Mouse (Mus musculus) heart, embryonic 16.5 days (tissue): Measurements from ENCODE around the gene Flt4. TPM values are rescaled to one million over a fixed set of nuclear protein-coding genes. Genes with fewer than 3 reads are reported as not detected.
A peak's percentile ranks its signal among the peaks of the same experiment; 100 is the strongest.

Source experiments
- ATAC-seq: fragments of 200-750 bp; cut with Nextera tagmentation; replicated peaks from 2 replicates; pipeline ENCODE4 v1.8.0; 2017; ENCODE audit warnings: moderate number of reproducible peaks; ENCODE audit not compliant: insufficient read depth, low FRiP score; ENCODE audit errors: extremely low read depth
- H3K27ac ChIP-seq: fragments of 300-500 bp; sonication (generic); 2 replicates; pipeline ENCODE4 v1.5.1; 2014; ENCODE audit warnings: mild to moderate bottlenecking, low read length, control low read depth, moderate library complexity
- H3K27me3 ChIP-seq: fragments of 300-500 bp; sonication (generic); 2 replicates; pipeline ENCODE4 v1.6.1; 2014; ENCODE audit warnings: low read length, mixed read lengths; ENCODE audit not compliant: control insufficient read depth, insufficient read depth
- H3K36me3 ChIP-seq: fragments of 300-500 bp; sonication (generic); 2 replicates; pipeline ENCODE4 v1.6.1; 2014; ENCODE audit not compliant: control insufficient read depth, insufficient read depth
- H3K4me1 ChIP-seq: fragments of 300-500 bp; sonication (generic); 2 replicates; pipeline ENCODE4 v1.6.1; 2014; ENCODE audit warnings: low read length, mixed read lengths; ENCODE audit not compliant: control insufficient read depth, insufficient read depth
- H3K4me2 ChIP-seq: fragments of 300-500 bp; sonication (generic); 2 replicates; pipeline ENCODE4 v1.6.1; 2014; ENCODE audit warnings: low read depth, mild to moderate bottlenecking, control low read depth, low read length
- H3K4me3 ChIP-seq: fragments of 300-500 bp; sonication (generic); 2 replicates; pipeline ENCODE4 v1.5.1; 2014; ENCODE audit warnings: mild to moderate bottlenecking, control low read depth, low read length
- H3K9ac ChIP-seq: fragments of 300-500 bp; sonication (generic); 2 replicates; pipeline ENCODE4 v1.6.1; 2014; ENCODE audit warnings: low read length, control low read depth
- H3K9me3 ChIP-seq: fragments of 300-500 bp; sonication (generic); replicated peaks from 2 replicates; pipeline ENCODE4 v1.6.1; 2016; ENCODE audit warnings: low read length; ENCODE audit not compliant: control insufficient read depth
- WGBS: fragments of 180-500 bp; shearing (Covaris S2); extraction: QIAGEN DNeasy Blood & Tissue Kit; methylation state at CpG from one replicate; pipeline ENCODE4 v1.1.7; 2014; 5-methylcytosine and 5-hydroxymethylcytosine counted together
- polyA plus RNA-seq: library from polyadenylated mRNA; unstranded; fragments of >200 nt; fragmentation: Nextera tagmentation; extraction: Ambion mirVana; gene quantifications from 2 replicates; pipeline ENCODE4 v1.2.1, GENCODE M21; 2015

Gene Flt4
- polyA plus RNA-seq, 1 experiment from 2014 or later = 6.1 TPM

GRCm38 (mm10) chr11:49652401-49653078, 43.5 kb downstream of the Flt4 start:
- ATAC-seq = peak; percentile 59; the same call in 1 of the 2 replicates
- no peaks in the 10 kb centered on the region for H3K27me3 ChIP-seq
- no peaks in the 10 kb centered on the region for H3K36me3 ChIP-seq
- no peak overlapping the region for H3K27ac ChIP-seq
- 0 out of 2 replicates have a peak, but pooled peaks cover 3% of the 10 kb centered on the region for H3K9me3 ChIP-seq
- H3K9ac ChIP-seq = peak overlapping the region; percentile 43; the same call in 1 of the 2 replicates
- peaks cover 13% of the 10 kb centered on the region for H3K4me1 ChIP-seq
- WGBS = 21% methylated on average over 18 of the region's 19 CpGs
- peak overlapping the region; percentile 60 for H3K4me2 ChIP-seq
- peak overlapping the region; percentile 37 for H3K4me3 ChIP-seq

- no peak overlapping the region for H3K27ac ChIP-seq
- H3K4me2 ChIP-seq = peak overlapping the region; percentile 60
- H3K9me3 ChIP-seq = 0 out of 2 replicates have a peak, but pooled peaks cover 3% of the 10 kb centered on the region
- peak overlapping the region; percentile 37 for H3K4me3 ChIP-seq
- 26% methylated on average over 11 of the region's 11 CpGs for WGBS
- no peaks in the 10 kb centered on the region for H3K27me3 ChIP-seq
- H3K36me3 ChIP-seq = no peaks in the 10 kb centered on the region
- H3K9ac ChIP-seq = peak overlapping the region; percentile 43; the same call in 1 of the 2 replicates
- ATAC-seq = peak; percentile 63; the same call in 1 of the 2 replicates
- H3K4me1 ChIP-seq = peaks cover 18% of the 10 kb centered on the region
These were observed 44.0 kb downstream of the Flt4 start for GRCm38 (mm10) chr11:49653079-49653408.

GRCm38 (mm10) chr11:49654651-49655050, 45.6 kb downstream of the Flt4 start:
- H3K27ac ChIP-seq = no peak overlapping the region
- H3K36me3 ChIP-seq = no peaks in the 10 kb centered on the region
- WGBS = 96% methylated on average over 5 of the region's 5 CpGs
- H3K4me3 ChIP-seq = no peak overlapping the region
- H3K9ac ChIP-seq = no peak overlapping the region
- no peak overlapping the region for H3K4me2 ChIP-seq
- no peak for ATAC-seq
- H3K27me3 ChIP-seq = no peaks in the 10 kb centered on the region
- 0 out of 2 replicates have a peak, but pooled peaks cover 3% of the 10 kb centered on the region for H3K9me3 ChIP-seq
- peaks cover 28% of the 10 kb centered on the region for H3K4me1 ChIP-seq

GRCm38 (mm10) chr11:49655501-49655900, 46.4 kb downstream of the Flt4 start:
- Histone ChIP-seq H3K4me2 (no peak overlapping the region), H3K9me3 (0 out of 2 replicates have a peak, but pooled peaks cover 3% of the 10 kb centered on the region)
- ATAC-seq = no peak

GRCm38 (mm10) chr11:49658065-49658464, 49.0 kb downstream of the Flt4 start:
- 0 out of 2 replicates have a peak, but pooled peaks have one; percentile 9 for ATAC-seq
- H3K4me2 ChIP-seq = no peak overlapping the region
- H3K36me3 ChIP-seq = no peaks in the 10 kb centered on the region
- H3K27me3 ChIP-seq = no peaks in the 10 kb centered on the region
- 47% methylated on average over 4 of the region's 4 CpGs for WGBS
- H3K4me1 ChIP-seq = peaks cover 17% of the 10 kb centered on the region
- peak overlapping the region; percentile 72 for H3K27ac ChIP-seq
- no peak overlapping the region for H3K4me3 ChIP-seq
- 0 out of 2 replicates have a peak, but pooled peaks cover 3% of the 10 kb centered on the region for H3K9me3 ChIP-seq
- no peak overlapping the region for H3K9ac ChIP-seq

More at GRCm38 (mm10) chr11:49655501-49655900, 46.4 kb downstream of the Flt4 start:
- no peak overlapping the region for H3K9ac ChIP-seq
- peaks cover 26% of the 10 kb centered on the region for H3K4me1 ChIP-seq
- no peaks in the 10 kb centered on the region for H3K27me3 ChIP-seq
- H3K36me3 ChIP-seq = no peaks in the 10 kb centered on the region
- H3K4me3 ChIP-seq = no peak overlapping the region
- no peak overlapping the region for H3K27ac ChIP-seq

- Histone ChIP-seq H3K4me2 (no peak overlapping the region), H3K4me3 (no peak overlapping the region)
- 24% methylated on average over 10 of the region's 10 CpGs for WGBS
These were observed 49.9 kb downstream of the Flt4 start for GRCm38 (mm10) chr11:49658791-49659469.

GRCm38 (mm10) chr11:49659470-49659799, 50.4 kb downstream of the Flt4 start:
- no peak overlapping the region for H3K4me2 ChIP-seq
- H3K9me3 ChIP-seq = no peaks in the 10 kb centered on the region
- peak overlapping the region; percentile 72 for H3K27ac ChIP-seq
- ATAC-seq = no peak
- no peak overlapping the region for H3K9ac ChIP-seq
- H3K36me3 ChIP-seq = no peaks in the 10 kb centered on the region
- no peak overlapping the region for H3K4me3 ChIP-seq
- WGBS = 70% methylated on average over 7 of the region's 7 CpGs
- no peaks in the 10 kb centered on the region for H3K27me3 ChIP-seq
- peaks cover 15% of the 10 kb centered on the region for H3K4me1 ChIP-seq

More at GRCm38 (mm10) chr11:49658791-49659469, 49.9 kb downstream of the Flt4 start:
- H3K36me3 ChIP-seq = no peaks in the 10 kb centered on the region
- 0 out of 2 replicates have a peak, but pooled peaks cover 3% of the 10 kb centered on the region for H3K9me3 ChIP-seq
- no peaks in the 10 kb centered on the region for H3K27me3 ChIP-seq
- H3K27ac ChIP-seq = peak overlapping the region; percentile 72
- peak; percentile 81 for ATAC-seq
- H3K9ac ChIP-seq = no peak overlapping the region
- peaks cover 15% of the 10 kb centered on the region for H3K4me1 ChIP-seq

GRCm38 (mm10) chr11:49662292-49662780, 53.3 kb downstream of the Flt4 start:
- Histone ChIP-seq H3K9me3 (no peaks in the 10 kb centered on the region), H3K36me3 (no peaks in the 10 kb centered on the region), H3K27me3 (no peaks in the 10 kb centered on the region), H3K4me1 (peaks cover 15% of the 10 kb centered on the region), H3K27ac (no peak overlapping the region), H3K4me3 (no peak overlapping the region), H3K4me2 (no peak overlapping the region), H3K9ac (no peak overlapping the region)
- ATAC-seq = no peak
- 49% methylated on average over 15 of the region's 15 CpGs for WGBS

GRCm38 (mm10) chr11:49663310-49663709, 54.2 kb downstream of the Flt4 start, which contains the start of gene Scgb3a1:
Gene Scgb3a1 (plus strand): TSS chr11:49663610.
- Histone ChIP-seq H3K4me2 (no peak within 1 kb of the TSS), H3K27ac (no peak within 1 kb of the TSS), H3K36me3 (no peaks in the 10 kb centered on the region), H3K27me3 (no peaks in the 10 kb centered on the region), H3K4me3 (no peak within 1 kb of the TSS), H3K9me3 (no peaks in the 10 kb centered on the region), H3K4me1 (peaks cover 8% of the 10 kb centered on the region), H3K9ac (no peak within 1 kb of the TSS)
- no peak for ATAC-seq
- 73% methylated on average over 5 of the region's 5 CpGs for WGBS
